Mouse (Mus musculus): ENCODE measurements around the gene Gm5725.
"Not testable (repeated sequence)": the region's sequence is repeated elsewhere in the genome, so short reads cannot be mapped to it uniquely, and the experiment has no call there.

Gm5725 gene

DNA sequence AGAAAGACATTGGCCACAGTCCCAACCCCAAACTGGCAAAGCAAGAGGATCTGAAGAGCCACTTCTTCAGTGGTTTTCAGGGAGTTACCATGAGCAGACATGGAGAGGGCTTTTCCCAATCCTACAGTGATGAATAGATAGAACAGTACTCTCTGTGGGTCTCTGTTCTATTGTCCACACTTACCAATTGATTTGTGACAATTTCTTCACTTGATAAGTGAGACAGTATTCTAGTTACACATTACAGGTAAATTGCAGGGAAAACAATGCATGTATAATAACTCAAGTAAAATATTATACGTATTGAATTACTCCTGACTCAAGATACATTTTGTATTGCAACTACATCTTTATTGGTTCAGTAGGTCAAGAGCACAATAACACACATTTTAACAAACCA lies at the start of gene Gm5725:
Gm5725 (minus strand) TSS at position 101 of the 400 bp plus-strand sequence.
- not testable (repeated sequence) for DNase-seq (ENCODE audit: low spot score in 2 of 2)

- DNase-seq (ENCODE audit: low spot score in 2 of 2), result not testable (repeated sequence)
Observed at GRCm38 (mm10) chr7:21832051-21832450, 12.0 kb downstream of the Gm5725 start, which contains the start of gene Vmn1r135. Gene Vmn1r135 (plus strand): TSS chr7:21832351.

DNA sequence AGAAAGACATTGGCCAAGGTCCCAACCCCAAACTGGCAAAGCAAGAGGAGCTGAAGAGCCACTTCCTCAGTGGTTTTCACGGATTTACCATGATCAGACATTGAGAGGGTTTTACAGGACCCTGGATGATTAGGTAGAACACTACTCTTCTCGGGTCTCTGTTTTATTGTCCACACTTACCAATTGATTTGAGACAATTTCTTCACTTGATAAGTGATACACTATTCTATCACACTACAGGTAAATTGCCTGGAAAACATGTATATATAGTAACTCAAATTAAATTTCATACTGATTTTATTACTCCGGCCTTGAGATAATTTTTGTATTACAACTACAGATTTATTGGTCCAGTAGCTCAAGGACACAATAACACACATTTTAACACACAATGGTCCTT lies 47.4 kb downstream of the Gm5725 start, which contains the start of gene Gm4177:
Gm4177 (minus strand) TSS at position 101 of the 400 bp plus-strand sequence.
- not testable (repeated sequence) for DNase-seq (ENCODE audit: low spot score in 2 of 2)
